Mouse (Mus musculus) intestine, embryonic 14.5 days (tissue): ENCODE data around the gene Lpcat2. TPM values are rescaled to one million over a fixed set of nuclear protein-coding genes. Genes with fewer than 3 reads are reported as not detected.

Experiments
- ATAC-seq: fragments of 200-750 bp; cut with Nextera tagmentation; replicated peaks from 2 replicates; pipeline ENCODE4 v1.8.0; 2017; ENCODE audit warnings: low read depth, moderate number of reproducible peaks, moderate TSS enrichment, moderate library complexity; ENCODE audit not compliant: low FRiP score, low TSS enrichment
- DNase-seq: peaks from one replicate; pipeline ENCODE4 v3.0.0-alpha.2; 2018; ENCODE audit warnings: low spot score
- H3K27ac ChIP-seq: fragments of 300-500 bp; sonication (generic); 2 replicates; pipeline ENCODE4 v1.5.1; 2014; ENCODE audit warnings: low read depth, mild to moderate bottlenecking, control low read depth
- H3K27me3 ChIP-seq: fragments of 300-500 bp; sonication (generic); replicated peaks from 2 replicates; pipeline ENCODE4 v1.6.1; 2014; ENCODE audit warnings: low read length, control low read depth; ENCODE audit not compliant: control insufficient read depth, insufficient read depth
- H3K36me3 ChIP-seq: fragments of 300-500 bp; sonication (generic); 2 replicates; pipeline ENCODE4 v1.6.1; 2014; ENCODE audit warnings: low read length, control low read depth; ENCODE audit not compliant: control insufficient read depth, insufficient read depth
- H3K4me1 ChIP-seq: fragments of 300-500 bp; sonication (generic); replicated peaks from 2 replicates; pipeline ENCODE4 v1.6.1; 2014; ENCODE audit warnings: low read length, control low read depth, mixed read lengths; ENCODE audit not compliant: control insufficient read depth, insufficient read depth
- H3K4me2 ChIP-seq: fragments of 300-500 bp; sonication (generic); 2 replicates; pipeline ENCODE4 v1.6.1; 2014; ENCODE audit warnings: low read length
- H3K4me3 ChIP-seq: fragments of 300-500 bp; sonication (generic); 2 replicates; pipeline ENCODE4 v1.5.1; 2014; ENCODE audit warnings: low read depth, low read length, control low read depth, mixed read lengths
- H3K9ac ChIP-seq: fragments of 300-500 bp; sonication (generic); 2 replicates; pipeline ENCODE4 v1.6.1; 2014; ENCODE audit warnings: mild to moderate bottlenecking, low read length
- H3K9me3 ChIP-seq: fragments of 300-500 bp; sonication (generic); 2 replicates; pipeline ENCODE4 v1.6.1; 2016; ENCODE audit warnings: low read length, control low read depth; ENCODE audit not compliant: control insufficient read depth
- WGBS: fragments of 180-500 bp; shearing (Covaris S2); extraction: QIAGEN DNeasy Blood & Tissue Kit; methylation state at CpG from one replicate; pipeline ENCODE4 v1.1.7; 2014; 5-methylcytosine and 5-hydroxymethylcytosine counted together
- polyA plus RNA-seq: library from polyadenylated mRNA; unstranded; fragments of >200 nt; fragmentation: Nextera tagmentation; extraction: Ambion mirVana; gene quantifications from 2 replicates; pipeline ENCODE4 v1.2.1, GENCODE M21; 2014

Lpcat2 gene
- polyA plus RNA-seq, 1 experiment from 2014 or later: 5.8 TPM

- H3K27ac ChIP-seq: no peak overlapping the region
- no peaks in the 10 kb centered on the region for H3K36me3 ChIP-seq
- no peaks in the 10 kb centered on the region for H3K9me3 ChIP-seq
- no peak overlapping the region for H3K4me2 ChIP-seq
- H3K4me1 ChIP-seq: no peaks in the 10 kb centered on the region
- WGBS: 75% methylated on average over 1 of the region's 1 CpGs
- no peaks in the 10 kb centered on the region for H3K27me3 ChIP-seq
- ATAC-seq (no peak), DNase-seq (no peak)
- H3K9ac ChIP-seq: no peak overlapping the region
- H3K4me3 ChIP-seq: no peak overlapping the region
These were observed 40.9 kb downstream of the Lpcat2 start for GRCm38 (mm10) chr8:92896056-92896455.

DNA sequence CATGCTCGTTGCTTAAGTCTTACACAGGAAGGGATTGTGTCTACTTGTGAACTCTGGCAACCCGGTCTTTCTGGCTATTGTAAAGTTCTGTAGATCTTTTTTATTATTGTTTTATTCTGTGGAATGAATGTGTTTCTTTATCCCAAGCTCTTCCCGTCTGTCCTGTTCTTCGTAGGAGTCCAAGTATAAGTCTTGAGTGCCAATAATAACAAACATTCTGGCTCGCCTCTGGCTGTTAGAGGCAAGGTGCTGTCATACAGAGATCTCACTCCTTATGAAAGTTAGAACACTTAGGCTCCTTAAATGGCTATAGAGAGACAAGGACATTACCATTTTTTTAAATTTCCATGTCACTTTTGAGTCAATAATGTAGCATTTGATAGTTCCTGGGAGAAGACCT lies 41.5 kb downstream of the Lpcat2 start:
- WGBS: 58% methylated on average over 5 of the region's 5 CpGs
- ATAC-seq (no peak), DNase-seq (no peak)
- Histone ChIP-seq H3K27ac (no peak overlapping the region), H3K9ac (no peak overlapping the region), H3K4me2 (no peak overlapping the region), H3K36me3 (no peaks in the 10 kb centered on the region), H3K27me3 (no peaks in the 10 kb centered on the region), H3K4me3 (no peak overlapping the region), H3K9me3 (no peaks in the 10 kb centered on the region), H3K4me1 (no peaks in the 10 kb centered on the region)

DNA sequence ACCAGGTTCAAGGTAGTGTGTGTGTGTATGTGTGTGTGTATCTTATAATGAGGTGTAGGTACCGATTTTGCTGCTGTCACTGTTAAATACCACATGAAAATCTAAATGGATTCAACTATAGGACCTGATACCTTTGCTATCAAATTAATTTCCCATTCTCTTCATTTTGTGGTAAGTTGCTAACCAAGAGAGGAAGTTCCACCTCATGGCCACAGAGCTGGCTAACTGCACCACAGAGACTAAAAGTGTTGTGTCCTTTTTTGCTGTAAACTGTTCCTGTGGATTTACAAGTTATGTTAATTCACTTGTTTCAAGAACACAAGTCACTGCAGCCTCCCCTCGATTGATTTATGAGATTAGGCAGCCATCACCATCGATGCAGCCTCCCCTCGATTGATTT lies 42.7 kb downstream of the Lpcat2 start:
- ATAC-seq (no peak), DNase-seq (no peak)
- Histone ChIP-seq H3K4me1 (no peaks in the 10 kb centered on the region), H3K9me3 (no peaks in the 10 kb centered on the region), H3K27ac (no peak overlapping the region), H3K4me3 (no peak overlapping the region), H3K9ac (no peak overlapping the region), H3K4me2 (no peak overlapping the region), H3K27me3 (no peaks in the 10 kb centered on the region), H3K36me3 (no peaks in the 10 kb centered on the region)
- 77% methylated on average over 4 of the region's 4 CpGs for WGBS

DNA sequence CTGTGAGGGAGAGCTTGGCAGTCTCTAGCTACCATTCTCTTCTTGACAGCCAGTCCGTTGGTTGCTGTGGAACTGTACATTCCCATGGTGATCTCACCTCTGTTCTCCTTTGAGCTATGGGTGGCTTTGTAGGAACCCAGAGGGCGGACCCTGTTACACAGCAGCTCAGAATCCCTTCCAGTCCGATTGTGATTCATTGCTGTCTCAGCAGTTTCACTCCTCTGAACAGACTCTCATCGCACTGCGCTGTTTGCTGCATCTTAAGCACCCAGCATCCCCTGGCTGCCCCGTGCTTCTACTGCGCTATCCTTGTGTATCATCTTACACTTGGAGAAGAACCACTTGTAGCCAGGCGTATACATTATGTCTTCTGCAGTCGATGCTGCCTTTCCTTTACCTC lies 44.5 kb downstream of the Lpcat2 start:
- H3K36me3 ChIP-seq: no peaks in the 10 kb centered on the region
- ATAC-seq: no peak

GRCm38 (mm10) chr8:92901107-92901506 lies 46.0 kb downstream of the Lpcat2 start, which contains the start of gene Capns2:
TSS of gene Capns2 (plus strand) at chr8:92901407.
- no peaks in the 10 kb centered on the region for H3K4me1 ChIP-seq
- no peak for ATAC-seq
- no peak within 1 kb of the TSS for H3K4me2 ChIP-seq
- H3K9me3 ChIP-seq: no peaks in the 10 kb centered on the region
- H3K4me3 ChIP-seq: no peak within 1 kb of the TSS
- H3K27me3 ChIP-seq: no peaks in the 10 kb centered on the region
- H3K9ac ChIP-seq: no peak within 1 kb of the TSS
- WGBS: 92% methylated on average over 5 of the region's 5 CpGs
- H3K36me3 ChIP-seq: no peaks in the 10 kb centered on the region
- no peak within 1 kb of the TSS for H3K27ac ChIP-seq
- DNase-seq: no peak

More for the DNA sequence above, 44.5 kb downstream of the Lpcat2 start:
- H3K4me3 ChIP-seq: no peak overlapping the region
- no peak overlapping the region for H3K4me2 ChIP-seq
- 62% methylated on average over 9 of the region's 9 CpGs for WGBS
- no peak for DNase-seq
- H3K9me3 ChIP-seq: no peaks in the 10 kb centered on the region
- no peak overlapping the region for H3K27ac ChIP-seq
- H3K9ac ChIP-seq: no peak overlapping the region
- H3K27me3 ChIP-seq: no peaks in the 10 kb centered on the region
- no peaks in the 10 kb centered on the region for H3K4me1 ChIP-seq

DNA sequence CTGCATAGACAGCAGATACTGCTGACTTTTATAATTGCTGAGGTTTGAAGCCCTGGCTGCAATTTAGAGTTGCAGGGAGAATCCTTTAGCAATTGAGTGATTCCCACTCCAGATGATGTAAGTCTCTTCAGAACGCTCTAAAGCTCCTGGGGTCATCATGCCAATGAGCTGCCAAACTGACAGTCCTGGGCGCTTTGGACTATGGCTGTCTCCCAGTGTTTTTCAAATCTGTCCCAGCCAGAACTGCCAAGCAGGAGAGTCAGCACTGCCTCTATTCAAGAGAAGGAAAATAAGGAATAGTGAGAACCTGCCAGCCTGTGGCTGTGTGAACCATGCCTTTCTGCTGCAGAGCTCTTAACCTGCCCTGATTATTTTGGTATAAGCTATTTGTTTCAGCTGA lies 47.8 kb downstream of the Lpcat2 start:
- Histone ChIP-seq H3K27me3 (no peaks in the 10 kb centered on the region), H3K9ac (no peak overlapping the region), H3K9me3 (no peaks in the 10 kb centered on the region), H3K4me1 (no peaks in the 10 kb centered on the region), H3K36me3 (no peaks in the 10 kb centered on the region), H3K4me2 (no peak overlapping the region), H3K4me3 (no peak overlapping the region), H3K27ac (no peak overlapping the region)
- ATAC-seq: no peak
- DNase-seq: no peak
- 88% methylated on average over 2 of the region's 2 CpGs for WGBS

DNA sequence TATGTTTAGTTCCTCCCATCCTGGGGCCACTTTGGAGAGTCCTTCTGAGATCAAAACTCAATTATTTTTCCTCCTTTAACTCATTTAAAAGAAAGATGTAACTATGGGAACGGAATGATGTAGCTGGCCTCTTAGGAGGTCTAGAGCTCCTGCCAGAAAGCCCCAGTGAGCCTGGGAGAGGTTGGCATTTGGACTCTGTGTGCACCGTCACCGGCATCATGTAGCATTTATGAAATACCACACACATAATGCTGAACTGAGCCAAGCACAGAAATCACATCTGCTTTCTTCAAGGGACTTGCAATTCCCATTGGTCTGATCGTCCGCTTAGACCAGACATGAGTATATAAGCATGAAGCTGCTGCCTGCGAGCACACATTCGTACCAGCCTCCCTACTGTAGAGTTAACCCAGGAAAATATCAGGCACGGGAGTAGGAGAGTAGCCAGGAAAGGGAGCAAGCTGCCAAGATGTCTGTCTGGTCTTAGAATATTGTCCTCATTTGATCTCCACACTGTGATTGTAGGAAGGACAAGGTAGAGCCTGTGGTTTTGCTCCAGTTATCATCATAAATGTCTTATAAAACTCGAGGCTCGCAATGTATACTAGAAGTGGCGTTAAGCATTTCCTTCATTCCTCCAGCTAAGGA lies 48.5 kb downstream of the Lpcat2 start:
- no peak overlapping the region for H3K4me2 ChIP-seq
- H3K4me1 ChIP-seq: no peaks in the 10 kb centered on the region
- WGBS: 86% methylated on average over 11 of the region's 11 CpGs
- H3K36me3 ChIP-seq: no peaks in the 10 kb centered on the region
- H3K27ac ChIP-seq: no peak overlapping the region
- no peak overlapping the region for H3K9ac ChIP-seq
- ATAC-seq: no peak
- no peak overlapping the region for H3K4me3 ChIP-seq
- no peak for DNase-seq
- no peaks in the 10 kb centered on the region for H3K27me3 ChIP-seq
- no peaks in the 10 kb centered on the region for H3K9me3 ChIP-seq

- no peaks in the 10 kb centered on the region for H3K36me3 ChIP-seq
- H3K9me3 ChIP-seq: no peaks in the 10 kb centered on the region
- DNase-seq (no peak), ATAC-seq (no peak)
- no peaks in the 10 kb centered on the region for H3K4me1 ChIP-seq
- no peaks in the 10 kb centered on the region for H3K27me3 ChIP-seq
- no peak overlapping the region for H3K4me3 ChIP-seq
- H3K9ac ChIP-seq: no peak overlapping the region
- H3K4me2 ChIP-seq: no peak overlapping the region
- 96% methylated on average over 9 of the region's 9 CpGs for WGBS
- H3K27ac ChIP-seq: no peak overlapping the region
These were observed 51.4 kb downstream of the Lpcat2 start for GRCm38 (mm10) chr8:92906553-92906952.

DNA sequence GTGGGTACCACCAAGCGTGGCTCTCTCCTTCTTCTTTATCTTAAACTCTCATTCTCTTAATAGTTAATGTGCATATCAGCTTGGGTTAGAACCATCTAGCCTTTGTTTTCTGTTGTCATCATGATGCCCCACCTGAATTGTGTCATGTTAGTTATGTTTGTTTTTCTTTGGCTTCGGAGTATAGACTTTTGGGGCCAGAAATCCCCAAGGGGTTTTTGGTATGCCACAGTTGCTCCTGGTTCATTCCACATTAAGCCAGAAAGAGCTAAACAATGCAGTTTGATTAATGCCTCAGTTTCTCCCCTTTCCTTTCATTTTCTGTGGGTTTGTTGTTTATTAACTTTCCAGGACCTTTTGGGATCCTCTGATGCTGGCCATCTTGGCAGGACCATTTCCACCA lies 53.3 kb downstream of the Lpcat2 start:
- Histone ChIP-seq H3K4me2 (no peak overlapping the region), H3K9me3 (no peaks in the 10 kb centered on the region), H3K4me1 (no peaks in the 10 kb centered on the region), H3K9ac (no peak overlapping the region), H3K27ac (no peak overlapping the region), H3K36me3 (no peaks in the 10 kb centered on the region), H3K4me3 (no peak overlapping the region), H3K27me3 (no peaks in the 10 kb centered on the region)
- DNase-seq: no peak
- ATAC-seq: no peak
- WGBS: 84% methylated on average over 2 of the region's 2 CpGs
